ENCODE assay signal across 11 mouse cellular contexts in the genomic region with DNA sequence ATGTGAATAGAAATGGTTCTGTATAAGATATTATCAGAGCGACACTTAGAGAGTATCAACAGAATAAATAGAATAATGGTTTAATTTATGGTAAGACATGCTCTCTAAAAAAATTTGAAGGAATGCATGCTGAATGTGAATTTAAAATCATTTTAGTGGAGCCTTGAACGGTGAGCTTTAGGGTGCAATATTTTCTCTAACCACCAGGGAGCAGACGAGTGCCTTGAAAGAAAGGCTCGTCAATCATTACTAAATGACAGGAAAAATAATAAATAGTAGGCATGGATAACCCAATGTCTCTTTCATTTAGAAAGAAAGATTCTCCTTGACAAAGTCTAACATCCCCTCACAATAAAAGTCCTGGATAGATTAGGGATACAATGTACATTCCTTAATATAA. TPM values are rescaled to one million over a fixed set of nuclear protein-coding genes. Genes with fewer than 3 reads are reported as not detected.
DNase-seq lines count a peak whose midpoint lies in the region; ATAC-seq and TF ChIP-seq lines count a peak whose summit lies in the region.
"Had no signal": no experiment of that assay in that cellular context is flagged by ENCODE, and none has a peak within 500 bp of the region (broad histone marks: within the 10 kb centered on the region; RNA-seq: fewer than 3 reads in every experiment).

No protein-coding gene starts in this region.

- intact Hi-C loops in left cerebral cortex, adult 2 months (cut with DNase I): loop anchor here (1.0 to 5.0 kb wide), 2 partner anchors 262 to 305 kb away; no protein-coding TSS in a partner anchor
- intact Hi-C loops in left cerebral cortex, postnatal 36 days (cut with DNase I): loop anchor here (5.0 to 10.0 kb wide), 3 partner anchors 260 to 482 kb away; no protein-coding TSS in a partner anchor

- H3K4me3 ChIP-seq in left cerebral cortex, adult 2 months: no peak overlapping the region
- H3K4me3 ChIP-seq: erythroblast, embryonic 14.5 days; liver, embryonic 15.5 days had no signal

- DNase-seq in cerebellum, adult 9-10 months: peak; percentile 30
- DNase-seq in cerebellum, adult 8-10 months: no peak
- peak; percentile 17 to 21 for DNase-seq in left cerebral cortex, adult 2 months (ENCODE audit: extremely low spot score in 1 of 2, low spot score in 2 of 2)
- DNase-seq in left cerebral cortex, postnatal 36 days (ENCODE audit: low spot score in 2 of 2): no peak
- DNase-seq in NIH3T3 (ENCODE audit: low read depth): peak; percentile 71
- peak; percentile 56 for DNase-seq in lung, postnatal 36 days
- no peak for DNase-seq in urinary bladder, adult 2 months (ENCODE audit: low spot score)

- peak; percentile 61 for ATAC-seq in granulocyte monocyte progenitor cell, adult 5-6 weeks (replicated peaks; ENCODE audit: poor library complexity, severe bottlenecking)

- H3K27ac ChIP-seq in left cerebral cortex, adult 2 months: no peak overlapping the region
- H3K27ac ChIP-seq: liver, embryonic 15.5 days had no signal

- TF ChIP-seq CTCF in left cerebral cortex, adult 2 months (IDR thresholded peaks at IDR 0.05): peak; percentile 81

RNA-seq across cellular contexts. Expression of a gene that starts 43.2 kb away (rescaled TPM):
- not detected for total RNA-seq in left cerebral cortex, adult 2 months (2021)
- not detected for total RNA-seq in left cerebral cortex, postnatal 36 days (2021)
- total RNA-seq in granulocyte monocyte progenitor cell, adult 5-6 weeks (2014; fragmentation: Nextera tagmentation): not detected in 2 replicates
- not detected in 2 replicates for total RNA-seq in granulocyte monocyte progenitor cell, adult 5-6 weeks (2017)
- polyA plus RNA-seq in urinary bladder, adult 2 months (2012; rRNA removed): 0.03 and 0.04 TPM in 2 replicates
- polyA plus RNA-seq: erythroblast, embryonic 14.5 days; spleen, adult 2 months had no signal

RNA-seq across cellular contexts. Expression of a gene that starts 51.8 kb away (rescaled TPM):
- not detected for total RNA-seq in left cerebral cortex, adult 2 months (2021)
- not detected for total RNA-seq in left cerebral cortex, postnatal 36 days (2021)
- total RNA-seq in granulocyte monocyte progenitor cell, adult 5-6 weeks (2014; fragmentation: Nextera tagmentation): not detected in 2 replicates
- total RNA-seq in granulocyte monocyte progenitor cell, adult 5-6 weeks (2017): not detected in 2 replicates
- not detected in 2 replicates for polyA plus RNA-seq in urinary bladder, adult 2 months (2012; rRNA removed)
- polyA plus RNA-seq: erythroblast, embryonic 14.5 days; spleen, adult 2 months had no signal

Comparison
In these comparisons a context has a peak if more than half of its experiments do, and no peak if none do; other contexts are left out.
1. DNase-seq: peak in cerebellum, adult 9-10 months (single experiment), left cerebral cortex, adult 2 months (2 of 2), NIH3T3 (single experiment) and lung, postnatal 36 days (single experiment); none in cerebellum, adult 8-10 months (single experiment), left cerebral cortex, postnatal 36 days (0 of 2) and urinary bladder, adult 2 months (single experiment).